Mouse (Mus musculus): ENCODE data around the gene Gabrg3. TPM values are rescaled to one million over a fixed set of nuclear protein-coding genes. Genes with fewer than 3 reads are reported as not detected.

Gene Gabrg3
- polyA plus RNA-seq (2015; fragmentation: Nextera tagmentation; extraction: Ambion mirVana): 14.6 and 14.9 TPM in 2 replicates

GRCm38 (mm10) chr7:57386517-57387340, at the start of gene Gabrg3:
TSS of gene Gabrg3 (minus strand) at chr7:57387188.

DNA sequence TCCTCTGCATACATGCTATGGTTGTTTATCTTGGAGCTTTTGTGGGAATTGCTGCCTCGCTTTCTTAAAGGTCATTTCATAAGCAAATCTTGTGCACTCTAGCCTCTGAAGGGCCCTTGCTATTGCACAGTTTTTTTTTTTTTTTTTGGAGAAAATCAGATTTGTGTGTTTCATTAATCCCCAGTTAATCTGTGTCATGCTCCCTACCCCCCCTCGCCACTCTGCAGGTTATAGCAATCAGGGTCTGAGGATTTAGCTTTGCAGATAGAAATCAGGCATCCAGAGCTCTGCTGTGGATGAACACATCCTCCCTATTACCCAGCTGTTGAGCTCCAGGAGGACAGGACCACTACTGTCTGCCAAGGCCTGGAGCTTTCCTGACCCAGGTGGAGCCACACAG, 32.4 kb upstream of the Gabrg3 start, which contains the start of gene Gabrb3:
Gene Gabrb3, plus strand, starts transcription at position 301 of the 400 bp plus-strand sequence.

Other genes starting within 250 kb of the Gabrg3 start
- gene Gabrb3, start 32.5 kb upstream of the Gabrg3 start, polyA plus RNA-seq (2015; fragmentation: Nextera tagmentation; extraction: Ambion mirVana): 38.6 and 45.9 TPM in 2 replicates
- 96.0 and 96.3 TPM in 2 replicates for gene Gabra5, start 122.9 kb upstream of the Gabrg3 start, polyA plus RNA-seq (2015; fragmentation: Nextera tagmentation; extraction: Ambion mirVana)

Measured in neural tube, postnatal 0 days (tissue).